Mouse (Mus musculus): ENCODE data around the gene Tmem132b.
A peak's percentile ranks its signal among the peaks of the same experiment; 100 is the strongest.

- TF ChIP-seq CTCF (IDR thresholded peaks at IDR 0.05; ENCODE audit: low read depth) (peak; percentile 95), EP300 (optimal IDR thresholded peaks at IDR 0.05) (no peak)
Observed at GRCm38 (mm10) chr5:125529109-125529508, 2.5 kb upstream of the Tmem132b start.

Measured in stomach, postnatal 0 days (tissue).